Mouse (Mus musculus): ENCODE data around the gene Cntnap5a.

Cntnap5a gene

GRCm38 (mm10) chr1:115684518-115685368 is at the start of gene Cntnap5a:
Gene Cntnap5a (plus strand): TSS chr1:115684756.
- DNase-seq = no peak

- no peak for DNase-seq
Measured at GRCm38 (mm10) chr1:115646921-115647320, 37.6 kb upstream of the Cntnap5a start.

- no peak for DNase-seq
Measured at GRCm38 (mm10) chr1:115658343-115659064, 26.1 kb upstream of the Cntnap5a start.

- DNase-seq = no peak
Measured at GRCm38 (mm10) chr1:115686494-115686893, 1.9 kb downstream of the Cntnap5a start.

GRCm38 (mm10) chr1:115699798-115700197 is 15.2 kb downstream of the Cntnap5a start:
- no peak for DNase-seq

GRCm38 (mm10) chr1:115742556-115742955 is 58.0 kb downstream of the Cntnap5a start:
- no peak for DNase-seq

- no peak for DNase-seq
Measured at GRCm38 (mm10) chr1:115745569-115745968, 61.0 kb downstream of the Cntnap5a start.

- no peak for DNase-seq
Measured at GRCm38 (mm10) chr1:115784737-115785136, 100.2 kb downstream of the Cntnap5a start.

- no peak for DNase-seq
Measured at GRCm38 (mm10) chr1:115842591-115842990, 158.0 kb downstream of the Cntnap5a start.

- DNase-seq = no peak
Measured at GRCm38 (mm10) chr1:115847605-115848004, 163.0 kb downstream of the Cntnap5a start.

GRCm38 (mm10) chr1:115852206-115852605 is 167.7 kb downstream of the Cntnap5a start:
- no peak for DNase-seq

GRCm38 (mm10) chr1:115918396-115918795 is 233.8 kb downstream of the Cntnap5a start:
- no peak for DNase-seq

- DNase-seq = no peak
Measured at GRCm38 (mm10) chr1:115925953-115926665, 241.6 kb downstream of the Cntnap5a start.

GRCm38 (mm10) chr1:115932045-115932444 is 247.5 kb downstream of the Cntnap5a start:
- no peak for DNase-seq

- DNase-seq = no peak
Measured at GRCm38 (mm10) chr1:115945892-115946291, 261.3 kb downstream of the Cntnap5a start.

- DNase-seq = no peak
Measured at GRCm38 (mm10) chr1:115956528-115956927, 272.0 kb downstream of the Cntnap5a start.

GRCm38 (mm10) chr1:115964993-115965575 is 280.5 kb downstream of the Cntnap5a start:
- DNase-seq = no peak

GRCm38 (mm10) chr1:115990204-115990603 is 305.6 kb downstream of the Cntnap5a start:
- no peak for DNase-seq

GRCm38 (mm10) chr1:116015768-116016167 is 331.2 kb downstream of the Cntnap5a start:
- DNase-seq = no peak

- DNase-seq = no peak
Measured at GRCm38 (mm10) chr1:116029653-116030052, 345.1 kb downstream of the Cntnap5a start.

GRCm38 (mm10) chr1:116035897-116036296 is 351.3 kb downstream of the Cntnap5a start:
- no peak for DNase-seq

- no peak for DNase-seq
Measured at GRCm38 (mm10) chr1:116036894-116037293, 352.3 kb downstream of the Cntnap5a start.

GRCm38 (mm10) chr1:116044083-116044482 is 359.5 kb downstream of the Cntnap5a start:
- no peak for DNase-seq

Data from cerebellum, adult 8-10 months (tissue).